Mouse (Mus musculus) erythroblast, embryonic 14.5 days (primary cell): ENCODE results near the gene Olfr1028. TPM values are rescaled to one million over a fixed set of nuclear protein-coding genes. Genes with fewer than 3 reads are reported as not detected.

ENCODE experiments used
- H3K27me3 ChIP-seq: 2 replicates; pipeline ENCODE4 v1.6.1; 2012; ENCODE audit warnings: inconsistent platforms; ENCODE audit not compliant: control insufficient read depth
- H3K36me3 ChIP-seq: 2 replicates; pipeline ENCODE4 v1.6.1; 2012; ENCODE audit warnings: mild to moderate bottlenecking, inconsistent platforms; ENCODE audit not compliant: control insufficient read depth
- H3K4me1 ChIP-seq: 2 replicates; pipeline ENCODE4 v1.6.1; 2012; ENCODE audit warnings: inconsistent platforms; ENCODE audit not compliant: control insufficient read depth
- H3K4me3 ChIP-seq: replicated peaks from 2 replicates; pipeline ENCODE3; 2012; ENCODE audit warnings: moderate library complexity, mild to moderate bottlenecking, inconsistent platforms
- H3K9me3 ChIP-seq: 2 replicates; pipeline ENCODE4 v1.6.1; 2012; ENCODE audit warnings: low read length, inconsistent platforms, mixed read lengths; ENCODE audit not compliant: control insufficient read depth
- GATA1 ChIP-seq: IDR thresholded peaks from 2 replicates; pipeline ENCODE4 v1.6.1; 2012; ENCODE audit warnings: low read length, inconsistent platforms, mixed read lengths
- TAL1 ChIP-seq: IDR thresholded peaks from 3 replicates; pipeline ENCODE4 v1.6.1; 2012; ENCODE audit warnings: low read length, inconsistent platforms, mixed read lengths
- polyA plus RNA-seq: library from polyadenylated mRNA; stranded (reverse); fragments of >175 nt; gene quantifications from 2 replicates; pipeline ENCODE4 v1.2.3, GENCODE M21; 2012

The Olfr1028 gene
- not detected in 2 replicates for polyA plus RNA-seq

- Histone ChIP-seq H3K36me3 (no peaks in the 10 kb centered on the region), H3K4me1 (no peaks in the 10 kb centered on the region), H3K4me3 (no peak within 1 kb of the TSS), H3K9me3 (no peaks in the 10 kb centered on the region), H3K27me3 (no peaks in the 10 kb centered on the region)
- no peak for TF ChIP-seq TAL1
- TF ChIP-seq GATA1: no peak
Measured at GRCm38 (mm10) chr2:85950137-85950536, at the start of gene Olfr1028. Olfr1028 (plus strand) TSS chr2:85950437.

DNA sequence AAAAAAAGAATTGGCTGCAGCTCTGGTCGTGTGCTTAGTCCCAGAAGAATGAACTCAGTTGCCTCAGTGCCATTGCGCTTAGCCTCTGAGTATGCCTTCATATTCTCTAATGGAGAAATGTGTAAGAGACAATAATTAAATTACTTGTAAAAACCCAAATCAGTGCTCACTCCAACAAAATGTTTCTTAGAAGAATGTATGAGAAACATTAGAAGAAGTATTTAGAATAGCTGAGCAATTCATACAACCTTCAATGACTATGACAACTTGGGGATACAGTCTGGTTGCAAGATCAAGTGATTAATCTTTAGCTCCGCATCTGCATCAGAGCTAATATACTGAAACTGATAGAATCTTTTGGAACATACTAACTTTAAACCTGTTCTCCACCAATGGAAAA, 45.3 kb upstream of the Olfr1028 start, which contains the start of gene Olfr1024:
Gene Olfr1024 (minus strand): TSS at position 101 of the 400 bp plus-strand sequence.
- no peak for TF ChIP-seq GATA1
- Histone ChIP-seq H3K9me3 (no peaks in the 10 kb centered on the region; the same call in 1 of the 2 replicates), H3K36me3 (no peaks in the 10 kb centered on the region), H3K4me1 (no peaks in the 10 kb centered on the region), H3K27me3 (no peaks in the 10 kb centered on the region), H3K4me3 (no peak within 1 kb of the TSS)

- H3K27me3 ChIP-seq: no peaks in the 10 kb centered on the region
- no peaks in the 10 kb centered on the region for H3K4me1 ChIP-seq
- TF ChIP-seq GATA1: no peak
- no peak for TF ChIP-seq TAL1
- H3K36me3 ChIP-seq: no peaks in the 10 kb centered on the region
- H3K4me3 ChIP-seq: no peak overlapping the region
- no peaks in the 10 kb centered on the region for H3K9me3 ChIP-seq
Measured at GRCm38 (mm10) chr2:85913197-85913596, 37.0 kb upstream of the Olfr1028 start.

GRCm38 (mm10) chr2:85914893-85915292, 35.3 kb upstream of the Olfr1028 start, which contains the start of gene Olfr1025-ps1:
Olfr1025-ps1 (plus strand) TSS chr2:85915193.
- Histone ChIP-seq H3K9me3 (0 out of 2 replicates have a peak, but pooled peaks cover 2% of the 10 kb centered on the region), H3K27me3 (no peaks in the 10 kb centered on the region), H3K4me1 (no peaks in the 10 kb centered on the region), H3K36me3 (no peaks in the 10 kb centered on the region), H3K4me3 (no peak within 1 kb of the TSS)
- TF ChIP-seq TAL1 (no peak), GATA1 (no peak)

DNA sequence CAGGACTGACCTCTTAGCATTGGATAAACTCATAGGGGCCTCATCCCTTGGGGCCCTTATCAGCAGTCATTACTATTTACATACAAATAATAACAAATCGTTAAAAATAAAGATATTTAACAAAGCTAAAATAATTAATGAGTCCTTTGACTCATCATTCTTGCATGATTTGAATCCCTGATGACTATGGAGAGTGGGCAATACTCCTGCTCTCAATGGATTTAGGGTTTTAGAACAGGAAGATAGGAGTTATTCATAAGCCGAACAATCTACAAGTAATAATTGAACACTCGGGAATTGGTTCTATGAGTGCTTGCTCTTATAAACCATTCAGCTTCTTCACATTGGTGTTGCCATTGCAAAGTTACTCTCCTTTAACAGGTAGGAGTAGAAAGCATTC, 29.0 kb upstream of the Olfr1028 start, which contains the start of gene Olfr1026:
Gene Olfr1026 (plus strand): TSS at position 301 of the 400 bp plus-strand sequence.
- H3K4me3 ChIP-seq: no peak within 1 kb of the TSS
- H3K27me3 ChIP-seq: no peaks in the 10 kb centered on the region
- no peak for TF ChIP-seq TAL1
- no peak for TF ChIP-seq GATA1
- 0 out of 2 replicates have a peak, but pooled peaks cover 2% of the 10 kb centered on the region for H3K9me3 ChIP-seq
- no peaks in the 10 kb centered on the region for H3K4me1 ChIP-seq
- no peaks in the 10 kb centered on the region for H3K36me3 ChIP-seq

GRCm38 (mm10) chr2:85973595-85973994, 23.4 kb downstream of the Olfr1028 start, which contains the start of gene Olfr1029:
Olfr1029 (plus strand) TSS chr2:85973895.
- Histone ChIP-seq H3K27me3 (no peaks in the 10 kb centered on the region), H3K4me3 (no peak within 1 kb of the TSS), H3K4me1 (no peaks in the 10 kb centered on the region), H3K36me3 (no peaks in the 10 kb centered on the region), H3K9me3 (no peaks in the 10 kb centered on the region)
- TF ChIP-seq GATA1 (no peak), TAL1 (no peak)

DNA sequence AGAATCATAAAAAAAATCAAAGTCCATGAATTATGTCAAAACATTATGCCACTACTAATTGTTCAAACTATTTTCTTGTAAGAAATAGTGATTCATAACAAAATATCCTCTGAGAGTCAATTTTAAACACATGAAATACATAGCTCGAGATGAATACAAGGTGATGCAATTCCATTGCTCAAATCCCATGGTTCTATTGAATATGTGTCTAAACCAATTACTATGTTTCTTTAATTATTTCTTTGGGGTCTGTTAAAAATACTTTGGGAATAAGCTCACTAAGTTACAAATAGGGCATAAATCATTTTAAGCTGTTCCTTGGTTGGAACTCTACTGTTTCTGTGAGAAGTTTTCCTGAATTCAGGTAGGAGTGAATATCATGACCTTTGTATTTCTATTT, 28.7 kb downstream of the Olfr1028 start, which contains the start of gene Olfr1030:
Gene Olfr1030 (plus strand): TSS at position 301 of the 400 bp plus-strand sequence.
- TF ChIP-seq TAL1 (no peak), GATA1 (no peak)
- Histone ChIP-seq H3K4me3 (no peak within 1 kb of the TSS), H3K4me1 (no peaks in the 10 kb centered on the region), H3K27me3 (no peaks in the 10 kb centered on the region), H3K36me3 (no peaks in the 10 kb centered on the region), H3K9me3 (no peaks in the 10 kb centered on the region)

- Histone ChIP-seq H3K36me3 (no peaks in the 10 kb centered on the region), H3K9me3 (0 out of 2 replicates have a peak, but pooled peaks cover 3% of the 10 kb centered on the region), H3K27me3 (no peaks in the 10 kb centered on the region), H3K4me1 (no peaks in the 10 kb centered on the region), H3K4me3 (no peak within 1 kb of the TSS)
- TF ChIP-seq GATA1: no peak
- no peak for TF ChIP-seq TAL1
Measured at GRCm38 (mm10) chr2:85990004-85990403, 39.8 kb downstream of the Olfr1028 start, which contains the start of gene Olfr1031. Olfr1031 (plus strand) TSS chr2:85990304.

Other genes with a start within 250 kb of the Olfr1028 start
- gene Olfr1009, start 235.0 kb upstream of the Olfr1028 start, polyA plus RNA-seq: not detected in 2 replicates
- gene Olfr1012, start 187.7 kb upstream of the Olfr1028 start, polyA plus RNA-seq: not detected in 2 replicates
- not detected in 2 replicates for gene Olfr1013, start 183.3 kb upstream of the Olfr1028 start, polyA plus RNA-seq
- not detected in 2 replicates for gene Olfr1014, start 177.7 kb upstream of the Olfr1028 start, polyA plus RNA-seq
- not detected in 2 replicates for gene Olfr1015, start 168.4 kb upstream of the Olfr1028 start, polyA plus RNA-seq
- not detected in 2 replicates for gene Olfr1016, start 147.9 kb upstream of the Olfr1028 start, polyA plus RNA-seq
- gene Olfr1018, start 132.0 kb upstream of the Olfr1028 start, polyA plus RNA-seq: not detected in 2 replicates
- 0.01 TPM in 1 of 2 replicates, not detected in the other for gene Olfr1019, start 105.0 kb upstream of the Olfr1028 start, polyA plus RNA-seq
- not detected in 2 replicates for gene Olfr1020, start 103.4 kb upstream of the Olfr1028 start, polyA plus RNA-seq
- not detected in 2 replicates for gene Olfr1022, start 81.8 kb upstream of the Olfr1028 start, polyA plus RNA-seq
- gene Olfr1023, start 64.8 kb upstream of the Olfr1028 start, polyA plus RNA-seq: not detected in 2 replicates
- gene Olfr1024, start 45.4 kb upstream of the Olfr1028 start, polyA plus RNA-seq: not detected in 2 replicates
- gene Olfr1025-ps1, start 35.2 kb upstream of the Olfr1028 start, polyA plus RNA-seq: not detected in 2 replicates
- not detected in 2 replicates for gene Olfr1026, start 28.9 kb upstream of the Olfr1028 start, polyA plus RNA-seq
- gene Olfr1029, start 23.5 kb downstream of the Olfr1028 start, polyA plus RNA-seq: not detected in 2 replicates
- 0.01 TPM in 1 of 2 replicates, not detected in the other for gene Olfr1030, start 28.8 kb downstream of the Olfr1028 start, polyA plus RNA-seq
- gene Olfr1031, start 39.9 kb downstream of the Olfr1028 start, polyA plus RNA-seq: not detected in 2 replicates
- not detected in 2 replicates for gene Olfr1032, start 55.1 kb downstream of the Olfr1028 start, polyA plus RNA-seq
- not detected in 2 replicates for gene Olfr1033, start 70.2 kb downstream of the Olfr1028 start, polyA plus RNA-seq
- gene Olfr1034, start 95.4 kb downstream of the Olfr1028 start, polyA plus RNA-seq: not detected in 2 replicates
- not detected in 2 replicates for gene Olfr1036, start 123.6 kb downstream of the Olfr1028 start, polyA plus RNA-seq
- not detected in 2 replicates for gene Olfr1037, start 136.9 kb downstream of the Olfr1028 start, polyA plus RNA-seq
- gene Olfr1039, start 185.5 kb downstream of the Olfr1028 start, polyA plus RNA-seq: not detected in 2 replicates
- gene Olfr1040, start 196.3 kb downstream of the Olfr1028 start, polyA plus RNA-seq: not detected in 2 replicates
- not detected in 2 replicates for gene Olfr1042, start 211.4 kb downstream of the Olfr1028 start, polyA plus RNA-seq
- gene Olfr1043, start 217.1 kb downstream of the Olfr1028 start, polyA plus RNA-seq: not detected in 2 replicates
- gene Olfr1044, start 227.4 kb downstream of the Olfr1028 start, polyA plus RNA-seq: not detected in 2 replicates
- not detected in 2 replicates for gene Olfr52, start 235.2 kb downstream of the Olfr1028 start, polyA plus RNA-seq